Mouse (Mus musculus): Measurements from ENCODE around the gene Fam76b. TPM values are rescaled to one million over a fixed set of nuclear protein-coding genes. Genes with fewer than 3 reads are reported as not detected.
"Not testable (repeated sequence)": the region's sequence is repeated elsewhere in the genome, so short reads cannot be mapped to it uniquely, and the experiment has no call there.

Fam76b gene
- 93.3 and 101 TPM in 2 replicates for total RNA-seq (2017)

DNA sequence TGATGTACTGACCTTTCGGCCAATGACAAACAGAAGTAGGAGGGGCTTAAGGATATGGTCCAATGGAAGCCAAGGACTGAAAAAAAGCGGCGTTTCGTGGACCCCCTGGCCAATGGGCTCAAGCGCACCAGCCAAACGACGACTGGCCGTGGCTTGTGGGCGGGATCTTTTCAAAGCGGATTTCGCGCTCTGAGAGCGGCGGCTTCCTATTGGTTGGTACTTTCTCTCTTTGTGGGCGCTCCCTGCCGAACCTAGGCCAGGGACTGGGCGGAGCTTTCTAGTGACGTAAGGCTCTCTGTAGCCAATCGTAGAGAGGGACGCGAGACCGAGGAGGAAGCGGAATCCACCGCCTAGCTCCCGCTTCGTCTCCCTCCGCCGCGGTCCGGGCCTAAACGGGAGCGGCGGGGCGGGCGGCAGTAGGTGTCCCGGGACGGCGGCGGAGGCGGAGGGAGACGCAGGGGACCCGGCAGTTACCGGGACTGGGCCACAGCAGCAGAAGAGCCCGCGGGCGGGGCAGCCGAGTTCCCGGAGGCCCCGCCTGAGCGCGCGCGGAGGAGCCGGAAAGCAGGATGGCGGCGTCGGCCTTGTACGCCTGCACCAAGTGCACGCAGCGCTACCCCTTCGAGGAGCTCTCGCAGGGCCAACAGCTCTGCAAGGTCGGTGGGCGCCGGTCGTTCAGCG is at the start of gene Fam76b:
Gene Fam76b, plus strand, starts transcription at position 311 of the 681 bp plus-strand sequence.
- ATAC-seq (ENCODE audit: extremely low read depth, insufficient number of reproducible peaks, low FRiP score, poor library complexity, severe bottlenecking), result peak; percentile 83

DNA sequence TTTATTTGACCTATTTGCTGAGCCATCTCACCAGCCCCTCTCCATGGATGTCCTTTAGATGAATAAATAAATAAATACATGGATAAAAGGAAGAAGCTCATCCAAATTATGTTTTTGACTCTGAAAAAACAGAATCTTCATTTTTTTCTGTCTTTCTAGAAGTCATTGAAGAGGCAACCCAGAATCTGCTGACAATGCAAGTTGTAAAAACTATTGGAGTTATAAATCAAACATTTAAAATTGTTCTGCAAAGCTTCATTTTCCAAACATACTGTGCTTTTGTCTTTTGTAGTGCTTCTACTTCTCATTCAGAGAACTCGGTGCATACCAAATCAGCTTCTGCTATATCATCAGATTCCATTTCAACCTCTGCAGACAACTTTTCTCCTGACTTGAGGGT is 45.5 kb upstream of the Fam76b start:
- no peak for ATAC-seq (ENCODE audit: extremely low read depth, insufficient number of reproducible peaks, low FRiP score, poor library complexity, severe bottlenecking)

DNA sequence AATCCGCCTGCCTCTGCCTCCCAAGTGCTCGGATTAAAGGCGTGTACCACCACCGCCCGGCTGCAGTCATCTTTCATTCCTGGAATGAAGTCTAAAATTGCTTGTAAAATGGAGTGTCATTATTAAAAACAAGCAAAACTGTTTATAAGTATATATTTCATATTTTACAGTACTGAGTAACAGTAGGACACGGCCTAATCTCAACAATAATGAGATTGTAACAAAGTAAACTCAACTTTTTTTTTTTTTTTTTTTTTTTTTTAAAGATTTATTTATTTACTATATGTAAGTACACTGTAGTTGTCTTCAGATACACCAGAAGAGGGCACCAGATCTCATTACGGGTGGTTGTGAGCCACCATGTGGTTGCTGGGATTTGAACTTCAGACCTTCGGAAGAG is 36.7 kb upstream of the Fam76b start:
- ATAC-seq (ENCODE audit: extremely low read depth, insufficient number of reproducible peaks, low FRiP score, poor library complexity, severe bottlenecking), result not testable (repeated sequence)

DNA sequence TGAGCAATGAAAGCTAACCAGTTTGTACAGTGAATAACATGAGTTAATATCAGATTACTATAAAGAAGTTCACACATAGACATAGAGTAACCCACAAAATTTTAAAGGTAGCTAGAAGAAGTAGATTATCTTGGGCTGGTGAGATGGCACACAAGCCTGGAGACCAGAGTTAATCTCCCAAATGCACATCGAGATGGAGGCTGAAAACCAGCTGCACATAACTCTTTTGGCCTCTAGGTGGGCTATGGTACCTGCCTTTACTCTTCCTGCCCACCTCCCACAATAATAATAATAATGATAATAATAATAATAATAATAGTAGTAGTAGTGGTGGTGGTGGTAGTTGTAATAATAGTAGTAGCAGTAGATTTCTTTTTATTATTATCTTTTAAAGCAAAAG is 33.2 kb upstream of the Fam76b start:
- no peak for ATAC-seq (ENCODE audit: extremely low read depth, insufficient number of reproducible peaks, low FRiP score, poor library complexity, severe bottlenecking)

DNA sequence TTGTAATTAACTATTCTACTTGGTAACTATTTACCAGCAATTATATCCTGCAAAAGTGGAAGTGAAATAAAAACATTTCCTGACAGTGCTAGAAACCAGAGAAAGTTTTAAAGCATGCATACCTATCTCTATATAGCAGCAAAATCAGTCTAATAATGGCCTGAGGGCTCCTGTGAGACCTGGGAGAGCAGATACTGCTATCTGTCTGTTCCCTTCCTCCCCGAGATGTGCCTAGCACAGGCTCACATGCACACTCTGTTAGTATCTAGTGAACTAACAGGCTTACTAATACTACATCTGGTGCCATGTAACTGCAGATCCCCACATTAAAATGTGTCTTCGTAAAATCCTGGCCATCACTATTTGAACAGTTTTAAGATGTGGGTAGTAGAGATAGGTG is 32.8 kb upstream of the Fam76b start:
- ATAC-seq (ENCODE audit: extremely low read depth, insufficient number of reproducible peaks, low FRiP score, poor library complexity, severe bottlenecking), result no peak

DNA sequence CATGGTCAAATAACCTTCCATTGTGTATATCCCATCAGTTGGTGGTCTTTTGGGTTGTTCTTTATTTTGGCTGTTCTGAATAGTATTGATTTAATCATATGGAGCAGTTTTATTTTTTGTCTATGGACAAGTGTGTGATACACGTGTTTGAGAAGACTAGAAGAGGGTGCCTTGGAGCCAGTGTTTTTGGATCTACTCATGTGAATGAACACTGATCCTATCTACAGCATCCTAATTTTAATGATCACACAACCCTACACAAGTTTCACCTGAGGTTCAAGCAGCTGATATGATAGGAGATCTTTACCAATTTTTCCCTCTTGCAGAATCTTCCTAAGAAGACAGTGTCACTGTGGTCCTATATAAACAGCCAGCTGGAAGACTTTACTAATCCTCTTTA is 23.0 kb upstream of the Fam76b start:
- no peak for ATAC-seq (ENCODE audit: extremely low read depth, insufficient number of reproducible peaks, low FRiP score, poor library complexity, severe bottlenecking)

DNA sequence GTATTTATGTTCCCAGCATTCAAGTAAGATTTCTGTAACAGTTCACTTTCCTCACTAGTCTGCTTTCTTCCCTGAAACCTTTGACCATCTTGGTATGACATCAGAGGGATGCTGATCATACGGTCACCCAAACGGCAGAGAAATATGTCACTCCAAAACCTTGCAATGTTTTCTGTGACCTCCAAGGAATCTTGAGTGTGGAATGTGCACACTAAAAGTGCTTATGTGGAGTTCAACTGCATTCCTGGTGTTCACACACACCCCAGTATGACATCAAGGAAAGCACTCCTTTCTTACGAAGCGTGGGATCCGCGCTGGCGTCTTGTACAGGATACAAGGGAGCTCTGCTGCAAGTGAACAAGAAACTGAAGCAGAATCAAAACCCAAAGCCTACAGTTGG is 20.7 kb upstream of the Fam76b start:
- ATAC-seq (ENCODE audit: extremely low read depth, insufficient number of reproducible peaks, low FRiP score, poor library complexity, severe bottlenecking), result no peak

DNA sequence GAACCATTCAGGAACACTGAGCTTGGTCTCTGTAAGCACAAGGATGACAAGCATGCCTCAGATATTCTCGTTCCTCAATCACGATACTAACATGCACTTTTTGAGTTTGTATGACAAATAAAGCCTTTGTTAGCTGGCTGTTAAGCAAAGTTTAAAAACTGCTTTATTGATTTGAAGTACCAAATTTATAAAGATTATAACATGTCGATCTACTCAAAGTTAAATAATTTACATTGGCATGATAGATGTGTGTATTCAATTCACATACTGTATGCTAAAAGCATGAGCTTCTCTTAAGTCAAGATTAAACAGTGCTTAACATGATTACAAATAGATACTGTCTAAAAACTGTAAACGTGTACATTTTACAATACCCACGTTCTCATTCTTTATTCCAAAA is 19.9 kb upstream of the Fam76b start:
- ATAC-seq (ENCODE audit: extremely low read depth, insufficient number of reproducible peaks, low FRiP score, poor library complexity, severe bottlenecking), result no peak

DNA sequence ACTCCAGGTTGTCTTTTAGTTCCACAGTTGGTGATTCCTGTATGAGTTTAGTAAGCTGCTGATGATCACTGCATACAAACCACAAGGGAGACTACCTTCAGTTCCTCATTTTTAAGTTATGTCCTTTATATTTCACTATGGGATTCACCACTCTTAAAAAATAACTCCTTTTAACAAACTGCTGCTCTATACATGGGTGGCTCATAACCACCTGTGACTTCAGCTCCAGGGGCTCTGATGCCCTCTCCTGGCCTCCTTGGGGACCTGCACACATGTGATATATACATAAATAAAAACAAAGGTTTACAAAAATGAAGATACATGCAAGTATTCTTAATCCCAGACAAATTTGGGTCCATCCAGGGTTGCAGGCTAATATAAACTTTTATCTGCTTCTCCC is 17.6 kb upstream of the Fam76b start:
- ATAC-seq (ENCODE audit: extremely low read depth, insufficient number of reproducible peaks, low FRiP score, poor library complexity, severe bottlenecking), result no peak

DNA sequence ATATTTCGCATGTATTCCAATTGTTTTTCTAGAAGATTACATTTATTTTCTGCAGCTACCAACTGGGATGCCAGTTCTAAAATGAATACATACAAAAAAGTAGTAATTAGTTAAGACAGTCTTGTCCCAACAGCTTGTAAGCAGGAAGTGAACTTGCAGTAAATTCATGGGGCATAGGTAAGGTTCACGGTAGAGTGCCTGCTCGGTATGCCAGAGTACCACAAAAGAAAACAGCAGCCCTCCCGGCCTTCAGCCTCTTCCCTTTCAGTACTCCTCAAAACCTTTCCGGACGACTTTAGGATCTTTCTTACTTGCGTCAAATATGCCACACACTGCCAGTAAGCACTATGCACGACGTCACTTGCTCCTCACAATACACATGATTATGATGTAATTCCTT is 9.1 kb upstream of the Fam76b start:
- no peak for ATAC-seq (ENCODE audit: extremely low read depth, insufficient number of reproducible peaks, low FRiP score, poor library complexity, severe bottlenecking)

DNA sequence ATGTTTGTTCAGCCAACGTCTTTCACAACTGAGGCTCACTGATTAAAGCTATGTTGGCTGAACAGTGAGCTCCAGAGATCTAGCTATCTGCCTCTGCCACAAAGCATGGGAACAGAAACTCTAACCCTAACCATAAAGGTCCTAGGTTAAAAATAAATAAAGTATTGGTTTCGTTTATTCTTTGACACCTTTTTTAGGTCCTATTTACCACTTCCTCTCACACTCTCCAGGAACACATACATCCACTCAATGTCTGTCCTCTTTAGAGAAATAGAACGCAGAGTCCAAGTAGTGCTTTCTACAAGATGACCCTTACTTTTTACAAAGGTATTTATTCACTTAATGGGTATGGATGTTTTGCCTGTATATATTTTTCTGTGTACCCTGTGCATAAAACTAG is 6.7 kb upstream of the Fam76b start:
- no peak for ATAC-seq (ENCODE audit: extremely low read depth, insufficient number of reproducible peaks, low FRiP score, poor library complexity, severe bottlenecking)

DNA sequence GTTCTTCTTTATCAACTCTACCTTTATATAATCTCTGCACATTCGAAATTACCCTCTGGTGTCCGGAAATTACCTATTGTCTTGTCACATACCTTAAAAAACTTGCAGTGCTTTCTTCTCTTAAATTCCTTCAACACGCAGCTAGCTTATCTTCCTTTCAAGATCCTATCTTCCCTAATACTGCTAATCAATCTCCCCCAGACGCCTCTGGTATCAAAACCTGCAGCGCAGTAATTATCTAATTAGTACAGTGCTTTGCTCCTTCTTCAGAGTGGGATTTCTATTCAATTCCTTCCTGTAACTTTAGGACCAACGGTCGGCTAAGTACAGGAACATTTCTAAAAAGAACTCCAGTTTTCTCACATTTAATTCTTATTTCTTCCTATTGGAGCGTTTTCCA is 1.6 kb upstream of the Fam76b start:
- ATAC-seq (ENCODE audit: extremely low read depth, insufficient number of reproducible peaks, low FRiP score, poor library complexity, severe bottlenecking), result no peak

DNA sequence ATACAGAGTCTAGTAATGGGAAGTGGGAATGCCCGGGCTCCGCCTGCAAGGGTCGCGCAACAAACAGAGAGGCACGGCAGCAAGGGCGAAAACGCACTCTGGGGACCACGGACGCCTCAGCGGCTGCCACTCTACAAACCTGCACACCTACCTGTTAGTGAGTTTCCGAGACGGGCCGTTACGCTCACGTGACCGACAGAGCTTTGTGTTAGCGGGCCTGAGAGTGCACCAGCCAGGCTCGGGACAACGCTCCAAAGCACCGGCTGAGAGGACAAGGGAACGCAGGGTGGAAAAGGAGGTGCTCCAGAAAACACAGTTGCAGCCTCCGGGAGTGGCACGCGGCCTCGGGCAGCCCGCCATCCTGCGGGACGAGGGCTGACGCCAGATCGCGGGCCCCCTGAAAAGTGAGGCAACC is 1.1 kb upstream of the Fam76b start:
- no peak; the same call in 1 of the 2 replicates for ATAC-seq (ENCODE audit: extremely low read depth, insufficient number of reproducible peaks, low FRiP score, poor library complexity, severe bottlenecking)

DNA sequence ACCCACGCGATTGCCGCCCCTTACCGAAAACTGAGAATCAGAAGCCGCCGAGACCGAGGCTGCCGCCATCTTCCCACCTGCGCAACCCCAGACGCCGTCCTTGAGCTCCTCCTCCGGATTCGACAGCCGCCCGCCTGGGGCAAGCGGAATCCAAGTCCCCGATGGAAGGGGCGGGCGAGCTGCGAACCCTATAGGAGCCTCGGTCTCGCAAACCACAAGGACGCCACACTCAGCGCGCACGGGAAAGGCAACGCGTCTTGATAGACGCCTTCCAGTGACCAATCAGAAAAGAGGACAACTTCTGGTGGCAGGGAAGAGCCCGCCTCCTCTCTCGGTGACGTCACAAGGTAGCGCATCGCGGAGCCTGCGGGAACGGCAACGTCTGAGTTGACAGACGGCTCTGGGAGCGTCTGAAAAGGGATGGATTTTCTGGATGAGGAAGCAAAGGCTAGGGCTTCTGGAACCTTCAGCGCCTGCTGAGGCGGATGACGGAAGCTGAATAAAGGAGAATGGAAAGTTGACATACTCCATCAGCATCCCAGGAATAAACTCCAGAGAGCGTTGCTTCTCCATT is 597 bp upstream of the Fam76b start, which contains the start of gene Cep57:
Gene Cep57, minus strand, starts transcription at position 276 of the 574 bp plus-strand sequence.
- peak; percentile 76 for ATAC-seq (ENCODE audit: extremely low read depth, insufficient number of reproducible peaks, low FRiP score, poor library complexity, severe bottlenecking)

DNA sequence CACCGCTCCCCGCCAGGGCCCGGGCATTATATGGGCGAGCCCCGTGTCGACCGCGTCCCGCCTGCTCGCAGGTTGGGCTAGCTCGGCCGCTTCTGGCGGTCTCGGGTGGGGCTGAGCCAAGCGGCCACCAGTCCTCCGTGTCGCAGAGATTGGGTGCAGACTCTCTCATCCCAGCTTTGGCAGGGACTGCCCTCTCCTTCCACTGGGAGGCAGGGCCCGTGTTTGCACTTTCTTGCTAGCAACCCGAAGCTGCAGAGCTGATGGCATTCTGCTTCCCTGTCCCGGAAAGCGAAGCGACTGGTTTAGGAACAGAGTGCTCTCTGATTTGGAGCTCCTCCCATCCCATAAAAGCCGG is 548 bp downstream of the Fam76b start:
- no peak for ATAC-seq (ENCODE audit: extremely low read depth, insufficient number of reproducible peaks, low FRiP score, poor library complexity, severe bottlenecking)

DNA sequence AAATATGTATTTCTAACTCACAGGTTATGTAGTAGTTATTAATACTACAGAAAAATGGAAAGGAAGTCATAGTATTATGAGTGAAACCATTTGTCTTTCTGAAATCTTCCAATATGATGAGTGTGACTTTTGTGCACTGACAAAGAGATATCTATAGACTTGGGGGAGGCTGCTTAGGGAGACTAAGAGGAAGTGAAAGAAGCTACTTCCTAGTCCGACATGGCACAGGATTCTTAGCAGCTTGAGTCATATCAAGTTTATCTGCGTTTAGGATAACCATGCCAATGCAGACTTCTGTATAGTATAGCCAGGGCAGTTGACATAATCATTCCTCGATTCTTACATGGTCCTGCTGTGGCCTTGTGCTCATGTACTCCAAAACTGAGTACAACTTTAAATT is 7.7 kb downstream of the Fam76b start:
- peak; percentile 90 for ATAC-seq (ENCODE audit: extremely low read depth, insufficient number of reproducible peaks, low FRiP score, poor library complexity, severe bottlenecking)

DNA sequence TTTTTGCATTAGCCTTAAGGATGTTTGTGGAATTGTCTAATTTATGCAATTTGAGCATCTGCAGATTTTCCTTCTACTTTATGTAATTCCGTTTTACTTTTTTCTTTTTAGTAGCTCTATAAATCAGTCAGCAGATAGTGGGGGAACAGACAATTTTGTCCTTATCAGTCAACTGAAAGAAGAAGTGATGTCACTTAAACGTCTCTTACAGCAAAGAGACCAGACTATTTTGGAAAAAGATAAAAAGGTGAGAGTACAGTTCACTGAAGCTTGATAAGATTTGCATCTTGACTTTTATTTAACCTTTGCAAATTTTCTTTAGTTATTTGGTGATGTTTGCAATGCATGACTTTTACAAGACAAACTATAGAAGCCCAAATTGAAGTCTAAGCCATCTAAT is 9.2 kb downstream of the Fam76b start:
- 0 out of 2 replicates have a peak, but pooled peaks have one; percentile 37 for ATAC-seq (ENCODE audit: extremely low read depth, insufficient number of reproducible peaks, low FRiP score, poor library complexity, severe bottlenecking)

DNA sequence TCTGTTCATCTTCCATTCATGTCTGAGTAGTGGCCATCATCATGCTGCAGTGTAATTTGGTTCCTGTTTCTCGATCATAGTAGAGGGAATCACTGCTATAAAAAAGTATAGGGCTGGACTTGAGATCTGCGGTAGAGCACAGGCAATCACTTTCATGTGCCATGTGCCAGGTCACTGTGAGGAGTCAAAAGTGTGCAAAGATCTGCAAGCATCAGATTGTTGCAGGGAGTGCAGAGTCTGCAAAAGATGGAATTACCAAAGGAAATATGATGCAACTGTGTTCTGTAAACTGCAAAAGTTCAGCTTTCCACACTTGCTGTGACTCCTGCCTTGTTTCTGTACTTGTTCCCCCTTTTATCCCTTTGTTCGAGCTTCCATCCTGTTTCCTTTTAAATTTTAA is 20.1 kb downstream of the Fam76b start:
- no peak for ATAC-seq (ENCODE audit: extremely low read depth, insufficient number of reproducible peaks, low FRiP score, poor library complexity, severe bottlenecking)

DNA sequence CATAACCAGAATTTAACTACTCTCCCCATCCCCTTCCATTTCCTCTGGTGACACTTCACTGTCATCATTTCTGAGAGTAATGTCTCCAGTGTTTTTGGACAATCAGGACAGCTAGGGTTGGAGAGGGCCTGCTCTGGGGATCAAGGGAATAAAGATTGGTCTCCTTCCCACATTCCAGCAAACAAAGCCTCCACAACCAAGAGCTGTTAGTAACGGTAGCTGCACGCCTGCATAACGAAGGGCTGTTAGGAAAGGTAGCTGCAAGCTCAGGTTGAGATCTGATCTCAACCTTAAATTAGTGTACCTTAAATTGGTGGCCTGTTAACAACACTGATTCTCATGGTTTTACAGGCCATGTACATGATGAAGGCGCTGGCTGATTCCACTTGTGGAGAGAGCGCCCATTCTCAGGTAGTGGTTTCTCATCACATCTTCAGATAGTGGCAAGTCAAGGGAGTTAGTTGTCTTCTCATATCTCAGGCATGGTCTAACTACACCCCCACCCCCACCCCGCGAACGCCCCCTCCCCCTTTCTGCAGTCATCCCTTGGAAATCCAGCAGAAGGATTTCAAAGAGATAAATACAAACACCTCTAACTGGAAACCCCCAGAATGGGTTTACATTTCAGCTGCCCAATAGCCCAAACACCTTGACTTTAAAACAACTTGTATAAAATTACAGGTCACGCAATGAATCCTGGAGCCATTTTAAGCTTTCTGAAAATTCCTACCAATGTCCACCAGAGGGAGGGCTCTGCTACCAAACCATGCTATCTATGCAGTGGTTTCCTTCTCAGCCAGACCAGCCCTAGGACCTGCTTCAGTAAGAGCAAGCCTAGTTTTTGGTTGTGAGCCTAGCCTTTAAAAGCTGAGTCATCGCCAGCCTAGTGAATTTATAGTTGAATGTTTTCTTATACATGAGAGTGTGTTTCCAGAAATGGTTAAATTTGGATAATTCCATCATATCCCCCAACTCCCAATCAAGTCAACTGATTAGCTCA is 21.3 kb downstream of the Fam76b start:
- peak; percentile 55; the same call in 1 of the 2 replicates for ATAC-seq (ENCODE audit: extremely low read depth, insufficient number of reproducible peaks, low FRiP score, poor library complexity, severe bottlenecking)

DNA sequence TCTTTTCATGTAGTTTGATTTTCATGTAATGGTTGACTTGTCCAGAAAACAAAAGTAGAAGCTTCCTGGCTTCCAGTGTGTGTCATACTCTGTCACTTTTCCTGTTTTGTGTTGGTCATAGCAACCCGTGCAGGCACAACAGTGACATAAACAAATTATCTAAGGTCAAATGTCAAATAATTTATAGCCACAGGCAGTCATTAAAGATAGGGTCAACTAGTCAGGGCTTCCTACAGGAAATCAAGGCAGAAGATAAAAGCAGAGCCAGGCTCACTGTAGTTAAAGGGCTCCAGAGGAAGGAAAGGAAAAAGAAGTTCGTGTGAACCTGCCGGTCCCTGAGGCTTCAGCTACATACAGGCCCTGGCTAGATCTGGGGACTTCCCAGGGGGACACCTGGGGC is 26.4 kb downstream of the Fam76b start:
- ATAC-seq (ENCODE audit: extremely low read depth, insufficient number of reproducible peaks, low FRiP score, poor library complexity, severe bottlenecking), result no peak

Measured in neutrophil, adult 5-6 weeks (primary cell).